Mouse (Mus musculus) stomach, postnatal 0 days (tissue): ENCODE results near the gene Hcar2. TPM values are rescaled to one million over a fixed set of nuclear protein-coding genes. Genes with fewer than 3 reads are reported as not detected.

Experiments
- ATAC-seq: fragments of 200-750 bp; cut with Nextera tagmentation; 2 replicates; pipeline ENCODE4 v1.8.0; 2017; ENCODE audit not compliant: low FRiP score, low TSS enrichment
- DNase-seq: peaks from one replicate; pipeline ENCODE4 v3.0.0-alpha.2; 2016; ENCODE audit warnings: low spot score
- H3K27ac ChIP-seq: fragments of 300-500 bp; sonication (generic); replicated peaks from 2 replicates; pipeline ENCODE4 v1.5.1; 2014; ENCODE audit warnings: mild to moderate bottlenecking, control low read depth
- H3K27me3 ChIP-seq: fragments of 300-500 bp; sonication (generic); 2 replicates; pipeline ENCODE4 v1.6.1; 2014; ENCODE audit warnings: low read length; ENCODE audit not compliant: control insufficient read depth, insufficient read depth
- H3K36me3 ChIP-seq: fragments of 300-500 bp; sonication (generic); 2 replicates; pipeline ENCODE4 v1.6.1; 2014; ENCODE audit warnings: low read length, mixed read lengths; ENCODE audit not compliant: control insufficient read depth, insufficient read depth
- H3K4me1 ChIP-seq: fragments of 300-500 bp; sonication (generic); replicated peaks from 2 replicates; pipeline ENCODE4 v1.6.1; 2014; ENCODE audit warnings: antibody characterized with exemption; ENCODE audit not compliant: control insufficient read depth, insufficient read depth
- H3K4me2 ChIP-seq: fragments of 300-500 bp; sonication (generic); replicated peaks from 2 replicates; pipeline ENCODE4 v1.6.1; 2014; ENCODE audit warnings: low read depth, mild to moderate bottlenecking, control low read depth, moderate library complexity
- H3K4me3 ChIP-seq: fragments of 300-500 bp; sonication (generic); 2 replicates; pipeline ENCODE4 v1.5.1; 2014; ENCODE audit warnings: low read depth, low read length, control low read depth
- H3K9ac ChIP-seq: fragments of 300-500 bp; sonication (generic); 2 replicates; pipeline ENCODE4 v1.6.1; 2014; ENCODE audit warnings: mild to moderate bottlenecking, low read length, control low read depth, mixed read lengths
- H3K9me3 ChIP-seq: fragments of 300-500 bp; sonication (generic); 2 replicates; pipeline ENCODE4 v1.6.1; 2016; ENCODE audit warnings: low read length; ENCODE audit not compliant: control insufficient read depth
- CTCF ChIP-seq: IDR thresholded peaks from 2 replicates; pipeline ENCODE4 v1.5.1; 2016; ENCODE audit warnings: antibody characterized with exemption, low read depth, mild to moderate bottlenecking, moderate library complexity
- EP300 ChIP-seq: optimal IDR thresholded peaks from 2 replicates; pipeline ENCODE3; 2016; ENCODE audit warnings: antibody characterized with exemption
- WGBS: fragments of 180-500 bp; shearing (Covaris S2); extraction: QIAGEN DNeasy Blood & Tissue Kit; methylation state at CpG from one replicate; pipeline ENCODE4 v1.1.7; 2014; 5-methylcytosine and 5-hydroxymethylcytosine counted together
- polyA plus RNA-seq: library from polyadenylated mRNA; unstranded; fragments of >200 nt; fragmentation: Nextera tagmentation; extraction: Ambion mirVana; gene quantifications from 2 replicates; pipeline ENCODE4 v1.2.1, GENCODE M21; 2015

Hcar2 gene
- polyA plus RNA-seq, 1 experiment from 2014 or later: 24.0 TPM

GRCm38 (mm10) chr5:123858798-123859197 is 6.5 kb downstream of the Hcar2 start:
- DNase-seq (no peak), ATAC-seq (no peak)
- H3K4me2 ChIP-seq: no peak overlapping the region
- no peaks in the 10 kb centered on the region for H3K9me3 ChIP-seq
- 76% methylated on average over 11 of the region's 11 CpGs for WGBS
- no peaks in the 10 kb centered on the region; the same call in 1 of the 2 replicates for H3K4me1 ChIP-seq
- no peak overlapping the region for H3K9ac ChIP-seq
- no peaks in the 10 kb centered on the region for H3K27me3 ChIP-seq
- no peak overlapping the region for H3K27ac ChIP-seq
- H3K4me3 ChIP-seq: no peak overlapping the region
- no peaks in the 10 kb centered on the region for H3K36me3 ChIP-seq
- TF ChIP-seq CTCF (no peak), EP300 (no peak)

GRCm38 (mm10) chr5:123854511-123854910 is 10.8 kb downstream of the Hcar2 start:
- no peak for TF ChIP-seq EP300
- no peak for TF ChIP-seq CTCF
- no peak overlapping the region for H3K27ac ChIP-seq
- peak; percentile 68 for DNase-seq

GRCm38 (mm10) chr5:123853877-123854504 is 11.3 kb downstream of the Hcar2 start:
- ATAC-seq (peak; percentile 25; the same call in 1 of the 2 replicates), DNase-seq (no peak)
- H3K4me1 ChIP-seq: no peaks in the 10 kb centered on the region
- no peak overlapping the region for H3K4me3 ChIP-seq
- no peaks in the 10 kb centered on the region for H3K36me3 ChIP-seq
- H3K9me3 ChIP-seq: no peaks in the 10 kb centered on the region
- TF ChIP-seq EP300: no peak
- no peak for TF ChIP-seq CTCF
- H3K27ac ChIP-seq: no peak overlapping the region
- WGBS: 58% methylated on average over 11 of the region's 11 CpGs
- no peaks in the 10 kb centered on the region for H3K27me3 ChIP-seq
- no peak overlapping the region for H3K9ac ChIP-seq
- H3K4me2 ChIP-seq: no peak overlapping the region

More at GRCm38 (mm10) chr5:123854511-123854910, 10.8 kb downstream of the Hcar2 start:
- peak; percentile 86 for ATAC-seq
- Histone ChIP-seq H3K36me3 (no peaks in the 10 kb centered on the region), H3K4me2 (no peak overlapping the region), H3K9me3 (no peaks in the 10 kb centered on the region), H3K4me3 (no peak overlapping the region), H3K9ac (no peak overlapping the region), H3K4me1 (no peaks in the 10 kb centered on the region), H3K27me3 (no peaks in the 10 kb centered on the region)
- 52% methylated on average over 9 of the region's 9 CpGs for WGBS

GRCm38 (mm10) chr5:123851398-123851797 is 13.9 kb downstream of the Hcar2 start:
- Histone ChIP-seq H3K27me3 (no peaks in the 10 kb centered on the region), H3K9ac (no peak overlapping the region), H3K9me3 (no peaks in the 10 kb centered on the region), H3K4me2 (no peak overlapping the region), H3K36me3 (no peaks in the 10 kb centered on the region), H3K4me1 (no peaks in the 10 kb centered on the region), H3K4me3 (no peak overlapping the region), H3K27ac (no peak overlapping the region)
- DNase-seq (no peak), ATAC-seq (peak; percentile 46; the same call in 1 of the 2 replicates)
- 30% methylated on average over 2 of the region's 2 CpGs for WGBS
- TF ChIP-seq EP300: no peak
- no peak for TF ChIP-seq CTCF

- DNase-seq (no peak), ATAC-seq (no peak)
- H3K9ac ChIP-seq: no peak overlapping the region
- no peaks in the 10 kb centered on the region for H3K9me3 ChIP-seq
- peak overlapping the region; percentile 49; the same call in 1 of the 2 replicates for H3K27ac ChIP-seq
- no peak for TF ChIP-seq EP300
- no peak for TF ChIP-seq CTCF
- no peak overlapping the region for H3K4me3 ChIP-seq
- peaks cover 2% of the 10 kb centered on the region; the same call in 1 of the 2 replicates for H3K4me1 ChIP-seq
- no peaks in the 10 kb centered on the region for H3K27me3 ChIP-seq
- WGBS: 64% methylated on average over 14 of the region's 14 CpGs
- H3K36me3 ChIP-seq: no peaks in the 10 kb centered on the region
- no peak overlapping the region for H3K4me2 ChIP-seq
Observed at GRCm38 (mm10) chr5:123844316-123844715, 21.0 kb downstream of the Hcar2 start.

GRCm38 (mm10) chr5:123843816-123844215 is 21.5 kb downstream of the Hcar2 start:
- H3K27me3 ChIP-seq: no peaks in the 10 kb centered on the region
- H3K4me2 ChIP-seq: no peak overlapping the region
- H3K27ac ChIP-seq: no peak overlapping the region
- peaks cover 2% of the 10 kb centered on the region; the same call in 1 of the 2 replicates for H3K4me1 ChIP-seq
- H3K9ac ChIP-seq: no peak overlapping the region
- WGBS: 49% methylated on average over 4 of the region's 4 CpGs
- no peaks in the 10 kb centered on the region for H3K9me3 ChIP-seq
- ATAC-seq (no peak), DNase-seq (no peak)
- no peaks in the 10 kb centered on the region for H3K36me3 ChIP-seq
- no peak overlapping the region for H3K4me3 ChIP-seq
- no peak for TF ChIP-seq CTCF
